Mouse (Mus musculus) mouse trophoblast stem cell (cell line): ENCODE results near the gene Chrd.

Experiments used
- in situ Hi-C, 2 experiments: fragments of 300-500 bp; cut with MseI, MboI; formaldehyde crosslinking; loops; 2 replicates in 1 of 2; 3 replicates in 1 of 2; pipeline ENCODE4 v1.15.1; 2025

Chrd gene

GRCm38 (mm10) chr16:20710370-20710769, 22.6 kb upstream of the Chrd start:
- in situ Hi-C loops, result no loop called here

- in situ Hi-C loops, result no loop called here
Measured at GRCm38 (mm10) chr16:20710810-20711209, 22.1 kb upstream of the Chrd start.

GRCm38 (mm10) chr16:20712190-20712589, 20.7 kb upstream of the Chrd start:
- in situ Hi-C loops, result no loop called here

- in situ Hi-C loops, result no loop called here
Measured at GRCm38 (mm10) chr16:20712889-20713288, 20.0 kb upstream of the Chrd start.

GRCm38 (mm10) chr16:20714307-20715080, 18.4 kb upstream of the Chrd start:
- in situ Hi-C loops, result no loop called here

- in situ Hi-C loops, result no loop called here
Measured at GRCm38 (mm10) chr16:20715161-20715560, 17.8 kb upstream of the Chrd start.

- in situ Hi-C loops, result no loop called here
Measured at GRCm38 (mm10) chr16:20715566-20715965, 17.4 kb upstream of the Chrd start.

- in situ Hi-C loops, result no loop called here
Measured at GRCm38 (mm10) chr16:20715976-20716840, 16.7 kb upstream of the Chrd start.

GRCm38 (mm10) chr16:20716841-20717180, 16.1 kb upstream of the Chrd start:
- in situ Hi-C loops, result no loop called here

- in situ Hi-C loops, result no loop called here
Measured at GRCm38 (mm10) chr16:20717181-20717977, 15.5 kb upstream of the Chrd start, which contains the start of the genes Polr2h and Clcn2. TSS of gene Polr2h (plus strand) at chr16:20717665. TSS of gene Clcn2 (minus strand) at chr16:20717746.

GRCm38 (mm10) chr16:20717978-20718670, 14.8 kb upstream of the Chrd start:
- in situ Hi-C loops, result no loop called here

- in situ Hi-C loops, result no loop called here
Measured at GRCm38 (mm10) chr16:20721808-20722207, 11.1 kb upstream of the Chrd start.

GRCm38 (mm10) chr16:20722736-20723135, 10.2 kb upstream of the Chrd start:
- in situ Hi-C loops, result no loop called here

GRCm38 (mm10) chr16:20723247-20723646, 9.7 kb upstream of the Chrd start:
- in situ Hi-C loops, result no loop called here

GRCm38 (mm10) chr16:20724338-20724748, 8.6 kb upstream of the Chrd start:
- in situ Hi-C loops, result no loop called here

- in situ Hi-C loops, result loop anchor here (5.0 kb wide), 1 partner anchor 37 kb away; no protein-coding TSS in a partner anchor
Measured at GRCm38 (mm10) chr16:20725321-20725720, 7.6 kb upstream of the Chrd start.

- in situ Hi-C loops, result loop anchor here (5.0 kb wide), 1 partner anchor 37 kb away; no protein-coding TSS in a partner anchor
Measured at GRCm38 (mm10) chr16:20725750-20726149, 7.2 kb upstream of the Chrd start.

- in situ Hi-C loops, result loop anchor here (5.0 kb wide), 1 partner anchor 36 kb away; no protein-coding TSS in a partner anchor
Measured at GRCm38 (mm10) chr16:20726384-20726783, 6.5 kb upstream of the Chrd start.

- in situ Hi-C loops, result no loop called here
Measured at GRCm38 (mm10) chr16:20730293-20730711, 2.6 kb upstream of the Chrd start.

- in situ Hi-C loops, result no loop called here
Measured at GRCm38 (mm10) chr16:20731688-20732087, 1.2 kb upstream of the Chrd start.
